Mouse (Mus musculus) stomach, embryonic 15.5 days (tissue): Measurements from ENCODE around the gene Mphosph9. TPM values are rescaled to one million over a fixed set of nuclear protein-coding genes. Genes with fewer than 3 reads are reported as not detected.
"Not testable (repeated sequence)": the region's sequence is repeated elsewhere in the genome, so short reads cannot be mapped to it uniquely, and the experiment has no call there.

ENCODE experiments used
- ATAC-seq: fragments of 200-750 bp; cut with Nextera tagmentation; 2 replicates; pipeline ENCODE4 v1.8.0; 2017; ENCODE audit warnings: low read depth, moderate number of reproducible peaks, moderate TSS enrichment; ENCODE audit not compliant: insufficient read depth, low FRiP score
- H3K27ac ChIP-seq: fragments of 300-500 bp; sonication (generic); 2 replicates; pipeline ENCODE4 v1.5.1; 2015; ENCODE audit warnings: mild to moderate bottlenecking, inconsistent platforms
- H3K27me3 ChIP-seq: fragments of 300-500 bp; sonication (generic); replicated peaks from 2 replicates; pipeline ENCODE4 v1.6.1; 2015; ENCODE audit warnings: inconsistent platforms
- H3K36me3 ChIP-seq: fragments of 300-500 bp; sonication (generic); 2 replicates; pipeline ENCODE4 v1.6.1; 2015; ENCODE audit warnings: inconsistent platforms
- H3K4me1 ChIP-seq: fragments of 300-500 bp; sonication (generic); 2 replicates; pipeline ENCODE4 v1.6.1; 2015; ENCODE audit warnings: inconsistent platforms
- H3K4me2 ChIP-seq: fragments of 300-500 bp; sonication (generic); 2 replicates; pipeline ENCODE4 v1.6.1; 2015; ENCODE audit warnings: mild to moderate bottlenecking, inconsistent platforms
- H3K4me3 ChIP-seq: fragments of 300-500 bp; sonication (generic); replicated peaks from 2 replicates; pipeline ENCODE4 v1.5.1; 2015; ENCODE audit warnings: inconsistent platforms
- H3K9ac ChIP-seq: fragments of 300-500 bp; sonication (generic); 2 replicates; pipeline ENCODE4 v1.6.1; 2015; ENCODE audit warnings: inconsistent platforms
- H3K9me3 ChIP-seq: fragments of 300-500 bp; sonication (generic); 2 replicates; pipeline ENCODE4 v1.6.1; 2016; ENCODE audit warnings: inconsistent platforms
- WGBS: fragments of 180-500 bp; shearing (Covaris S2); methylation state at CpG from one replicate; pipeline ENCODE4 v1.1.7; 2015; 5-methylcytosine and 5-hydroxymethylcytosine counted together
- polyA plus RNA-seq: library from polyadenylated mRNA; unstranded; fragments of >200 nt; fragmentation: Nextera tagmentation; extraction: Ambion mirVana; gene quantifications from 2 replicates; pipeline ENCODE4 v1.2.1, GENCODE M21; 2015

The Mphosph9 gene
- polyA plus RNA-seq, 1 experiment from 2014 or later = 10.4 TPM

- ATAC-seq = peak; percentile 49
- Histone ChIP-seq H3K9me3 (no peaks in the 10 kb centered on the region), H3K4me2 (peak overlapping the region; percentile 62), H3K4me3 (peak overlapping the region; percentile 96), H3K9ac (peak overlapping the region; percentile 79; the same call in 1 of the 2 replicates), H3K4me1 (peaks cover 23% of the 10 kb centered on the region), H3K36me3 (peaks cover 2% of the 10 kb centered on the region), H3K27ac (peak overlapping the region; percentile 97), H3K27me3 (no peaks in the 10 kb centered on the region)
- WGBS = under 1% methylated on average over 32 of the region's 60 CpGs
Observed at GRCm38 (mm10) chr5:124354574-124355424, 27.0 kb upstream of the Mphosph9 start.

- H3K36me3 ChIP-seq = peaks cover 11% of the 10 kb centered on the region
- H3K27me3 ChIP-seq = no peaks in the 10 kb centered on the region
- no peaks in the 10 kb centered on the region for H3K9me3 ChIP-seq
- ATAC-seq = peak; percentile 6; the same call in 1 of the 2 replicates
- H3K4me3 ChIP-seq = peak overlapping the region; percentile 96
- WGBS = under 1% methylated on average over 82 of the region's 132 CpGs
- peaks cover 23% of the 10 kb centered on the region for H3K4me1 ChIP-seq
- peak overlapping the region; percentile 95 for H3K4me2 ChIP-seq
- H3K27ac ChIP-seq = peak overlapping the region; percentile 97
- H3K9ac ChIP-seq = peak overlapping the region; percentile 79
Observed at GRCm38 (mm10) chr5:124353726-124354547, 26.2 kb upstream of the Mphosph9 start.

GRCm38 (mm10) chr5:124353011-124353725, 25.4 kb upstream of the Mphosph9 start:
- Histone ChIP-seq H3K27ac (peak overlapping the region; percentile 97), H3K4me1 (peaks cover 23% of the 10 kb centered on the region), H3K9ac (peak overlapping the region; percentile 79), H3K36me3 (peaks cover 18% of the 10 kb centered on the region), H3K9me3 (no peaks in the 10 kb centered on the region), H3K4me2 (peak overlapping the region; percentile 95), H3K27me3 (no peaks in the 10 kb centered on the region), H3K4me3 (peak overlapping the region; percentile 96)
- under 1% methylated on average over 28 of the region's 32 CpGs for WGBS
- no peak for ATAC-seq

GRCm38 (mm10) chr5:124352141-124352920, 24.6 kb upstream of the Mphosph9 start:
- H3K4me1 ChIP-seq = peaks cover 23% of the 10 kb centered on the region
- peak overlapping the region; percentile 95 for H3K4me2 ChIP-seq
- H3K9ac ChIP-seq = peak overlapping the region; percentile 79
- peak overlapping the region; percentile 96 for H3K4me3 ChIP-seq
- peak; percentile 85 for ATAC-seq
- under 1% methylated on average over 26 of the region's 30 CpGs for WGBS
- no peaks in the 10 kb centered on the region for H3K9me3 ChIP-seq
- H3K27me3 ChIP-seq = no peaks in the 10 kb centered on the region
- H3K27ac ChIP-seq = peak overlapping the region; percentile 97
- H3K36me3 ChIP-seq = peaks cover 21% of the 10 kb centered on the region

GRCm38 (mm10) chr5:124351604-124352003, 23.8 kb upstream of the Mphosph9 start:
- peaks cover 23% of the 10 kb centered on the region for H3K4me1 ChIP-seq
- peak overlapping the region; percentile 95 for H3K4me2 ChIP-seq
- ATAC-seq = no peak
- H3K9me3 ChIP-seq = no peaks in the 10 kb centered on the region
- peak overlapping the region; percentile 96 for H3K4me3 ChIP-seq
- peaks cover 25% of the 10 kb centered on the region for H3K36me3 ChIP-seq
- no peaks in the 10 kb centered on the region for H3K27me3 ChIP-seq
- peak overlapping the region; percentile 97 for H3K27ac ChIP-seq
- WGBS = 50% methylated on average over 3 of the region's 3 CpGs
- peak overlapping the region; percentile 79; the same call in 1 of the 2 replicates for H3K9ac ChIP-seq

- Histone ChIP-seq H3K4me2 (peak overlapping the region; percentile 95), H3K4me1 (peaks cover 23% of the 10 kb centered on the region), H3K36me3 (peaks cover 30% of the 10 kb centered on the region), H3K27ac (peak overlapping the region; percentile 97), H3K27me3 (no peaks in the 10 kb centered on the region), H3K9ac (peak overlapping the region; percentile 79; the same call in 1 of the 2 replicates), H3K4me3 (peak overlapping the region; percentile 96), H3K9me3 (no peaks in the 10 kb centered on the region)
- 17% methylated on average over 7 of the region's 7 CpGs for WGBS
- peak; percentile 47; the same call in 1 of the 2 replicates for ATAC-seq
Observed at GRCm38 (mm10) chr5:124351111-124351560, 23.4 kb upstream of the Mphosph9 start.

GRCm38 (mm10) chr5:124350350-124350749, 22.6 kb upstream of the Mphosph9 start:
- Histone ChIP-seq H3K4me2 (peak overlapping the region; percentile 95; the same call in 1 of the 2 replicates), H3K27ac (no peak overlapping the region), H3K36me3 (peaks cover 32% of the 10 kb centered on the region), H3K27me3 (no peaks in the 10 kb centered on the region), H3K9ac (no peak overlapping the region), H3K4me1 (peaks cover 23% of the 10 kb centered on the region), H3K4me3 (no peak overlapping the region), H3K9me3 (no peaks in the 10 kb centered on the region)
- 81% methylated on average over 2 of the region's 2 CpGs for WGBS
- ATAC-seq = no peak

- H3K9ac ChIP-seq = no peak overlapping the region
- WGBS = 93% methylated on average over 17 of the region's 17 CpGs
- peaks cover 23% of the 10 kb centered on the region for H3K4me1 ChIP-seq
- no peak overlapping the region for H3K4me2 ChIP-seq
- H3K27ac ChIP-seq = no peak overlapping the region
- ATAC-seq = no peak
- H3K4me3 ChIP-seq = no peak overlapping the region
- H3K36me3 ChIP-seq = peaks cover 41% of the 10 kb centered on the region
- H3K9me3 ChIP-seq = no peaks in the 10 kb centered on the region
- no peaks in the 10 kb centered on the region for H3K27me3 ChIP-seq
Observed at GRCm38 (mm10) chr5:124349196-124349595, 21.4 kb upstream of the Mphosph9 start.

- no peak for ATAC-seq
- Histone ChIP-seq H3K4me1 (no peaks in the 10 kb centered on the region), H3K9me3 (no peaks in the 10 kb centered on the region), H3K27me3 (no peaks in the 10 kb centered on the region), H3K36me3 (peaks cover 25% of the 10 kb centered on the region), H3K27ac (no peak overlapping the region), H3K9ac (no peak overlapping the region), H3K4me3 (no peak overlapping the region), H3K4me2 (no peak overlapping the region)
- 77% methylated on average over 8 of the region's 8 CpGs for WGBS
Observed at GRCm38 (mm10) chr5:124342897-124343296, 15.1 kb upstream of the Mphosph9 start.

GRCm38 (mm10) chr5:124341753-124342339, 14.1 kb upstream of the Mphosph9 start:
- not testable (repeated sequence) for H3K27me3 ChIP-seq, H3K4me1 ChIP-seq, H3K4me2 ChIP-seq, H3K27ac ChIP-seq, ATAC-seq, H3K4me3 ChIP-seq, H3K9ac ChIP-seq, H3K9me3 ChIP-seq
- peaks cover 22% of the 10 kb centered on the region for H3K36me3 ChIP-seq
- 60% methylated on average over 6 of the region's 6 CpGs for WGBS
